Mouse (Mus musculus): ENCODE measurements around the gene Kcnmb1. TPM values are rescaled to one million over a fixed set of nuclear protein-coding genes. Genes with fewer than 3 reads are reported as not detected.

The Kcnmb1 gene
- total and polyA plus RNA-seq, 3 experiments = 0.04 to 0.49 (median 0.09) TPM

- Histone ChIP-seq H3K4me3 (replicated peaks in 1 of 3; ENCODE audit: low read depth in 2 of 3, low read length in 2 of 3, poor library complexity in 1 of 3) (no peak overlapping the region), H3K9me3 (replicated peaks; ENCODE audit: low read length) (peaks cover 5% of the 10 kb centered on the region), H3K27ac (ENCODE audit: insufficient read depth, low read depth) (no peak overlapping the region), H3K79me2 (replicated peaks; ENCODE audit: control insufficient read depth, extremely low read depth, insufficient read depth, poor library complexity, severe bottlenecking) (no peaks in the 10 kb centered on the region), H3K4me2 (ENCODE audit: insufficient read depth, low read depth, poor library complexity, severe bottlenecking) (peak overlapping the region; percentile 4; the same call in 1 of the 2 replicates), H3K4me1 (ENCODE audit: control insufficient read depth in 1 of 2, insufficient read depth in 2 of 2) (peaks cover 5 to 18% of the 10 kb centered on the region in 2 experiments), H3K9ac (ENCODE audit: insufficient read depth, low read depth) (no peak overlapping the region), H3K27me3 (replicated peaks) (peaks cover 22% of the 10 kb centered on the region), H3K36me3 (replicated peaks in 1 of 2; ENCODE audit: control insufficient read depth in 1 of 2, insufficient read depth in 1 of 2, low read length in 1 of 2) (no peaks in the 10 kb centered on the region)
- dilution Hi-C loops (cut with MboI; ENCODE audit: extremely low pct_ligation_motif_present, extremely low pct_unique_long_range_greater_than_20kb, low sequenced_read_pairs) (no loop called here), in situ Hi-C loops (cut with MboI; ENCODE audit: low pct_ligation_motif_present, low pct_unique_long_range_greater_than_20kb, low sequenced_read_pairs) (loop anchor here (5.0 kb wide), 1 partner anchor 189 kb away; no protein-coding TSS in a partner anchor)
- TF ChIP-seq SMC3 (IDR thresholded peaks at IDR 0.05; ENCODE audit: low read depth, low read length) (no peak), PAX5 (IDR thresholded peaks at IDR 0.05; ENCODE audit: low read length) (no peak), MEF2A (IDR thresholded peaks at IDR 0.05; ENCODE audit: borderline replicate concordance, low read depth, low read length) (no peak), NELFE (IDR thresholded peaks at IDR 0.05; ENCODE audit: low read depth, low read length) (no peak), NRF1 (IDR thresholded peaks at IDR 0.05; ENCODE audit: low read depth, low read length) (no peak), MAX (IDR thresholded peaks at IDR 0.05; ENCODE audit: low read length) (no peak), ETS1 (conservative IDR thresholded peaks at IDR 0.05; ENCODE audit: low read depth, low read length) (no peak), JUN (IDR thresholded peaks at IDR 0.05; ENCODE audit: insufficient read depth, low read depth, low read length) (no peak), EP300 (IDR thresholded peaks at IDR 0.05; ENCODE audit: low read length) (no peak), BHLHE40 (IDR thresholded peaks at IDR 0.05; ENCODE audit: low read depth, low read length) (no peak), ZMIZ1 (IDR thresholded peaks at IDR 0.05; ENCODE audit: low read depth, low read length) (no peak), SIN3A (IDR thresholded peaks at IDR 0.05; ENCODE audit: low read length) (no peak), CTCF (conservative IDR thresholded peaks at IDR 0.05 in 1 of 2, IDR thresholded peaks at IDR 0.05 in 1 of 2; ENCODE audit: low read depth in 2 of 2, low read length in 2 of 2) (no peak), ZC3H11A (IDR thresholded peaks at IDR 0.05; ENCODE audit: low read depth, low read length) (no peak), POLR2AphosphoS2 (IDR thresholded peaks at IDR 0.05; ENCODE audit: low read depth, low read length) (no peak), KAT2A (IDR thresholded peaks at IDR 0.05; ENCODE audit: insufficient replicate concordance, low read length) (no peak), USF2 (conservative IDR thresholded peaks at IDR 0.05; ENCODE audit: low read depth, low read length) (no peak)
- no peak for DNase-seq (ENCODE audit: extremely low read depth)
Measured at GRCm38 (mm10) chr11:33921451-33921850, 41.4 kb upstream of the Kcnmb1 start.

GRCm38 (mm10) chr11:33923031-33923430 lies 39.8 kb upstream of the Kcnmb1 start:
- H3K4me3 ChIP-seq (replicated peaks in 1 of 3; ENCODE audit: low read depth in 2 of 3, low read length in 2 of 3, poor library complexity in 1 of 3) = no peak overlapping the region
- in situ Hi-C loops (cut with MboI; ENCODE audit: low pct_ligation_motif_present, low pct_unique_long_range_greater_than_20kb, low sequenced_read_pairs) (loop anchor here (5.0 kb wide), 1 partner anchor 191 kb away; no protein-coding TSS in a partner anchor), dilution Hi-C loops (cut with MboI; ENCODE audit: extremely low pct_ligation_motif_present, extremely low pct_unique_long_range_greater_than_20kb, low sequenced_read_pairs) (no loop called here)
- no peak overlapping the region for H3K4me2 ChIP-seq (ENCODE audit: insufficient read depth, low read depth, poor library complexity, severe bottlenecking)
- H3K27ac ChIP-seq (ENCODE audit: insufficient read depth, low read depth) = no peak overlapping the region
- DNase-seq (ENCODE audit: extremely low read depth) = no peak
- TF ChIP-seq TBP (conservative IDR thresholded peaks at IDR 0.05; ENCODE audit: low read depth, low read length) (no peak), ETS1 (conservative IDR thresholded peaks at IDR 0.05; ENCODE audit: low read depth, low read length) (no peak), SMC3 (IDR thresholded peaks at IDR 0.05; ENCODE audit: low read depth, low read length) (no peak), MAZ (IDR thresholded peaks at IDR 0.05; ENCODE audit: low read depth, low read length) (no peak), USF1 (IDR thresholded peaks at IDR 0.05; ENCODE audit: low read depth, low read length) (no peak)
- no peaks in the 10 kb centered on the region for H3K36me3 ChIP-seq (replicated peaks in 1 of 2; ENCODE audit: control insufficient read depth in 1 of 2, insufficient read depth in 1 of 2, low read length in 1 of 2)
- H3K9ac ChIP-seq (ENCODE audit: insufficient read depth, low read depth) = no peak overlapping the region
- peaks cover 12 to 28% of the 10 kb centered on the region in 2 experiments for H3K4me1 ChIP-seq (ENCODE audit: control insufficient read depth in 1 of 2, insufficient read depth in 2 of 2)
- no peaks in the 10 kb centered on the region for H3K79me2 ChIP-seq (replicated peaks; ENCODE audit: control insufficient read depth, extremely low read depth, insufficient read depth, poor library complexity, severe bottlenecking)
- H3K27me3 ChIP-seq (replicated peaks) = peaks cover 19% of the 10 kb centered on the region
- peaks cover 5% of the 10 kb centered on the region for H3K9me3 ChIP-seq (replicated peaks; ENCODE audit: low read length)

Measured in CH12.LX (cell line).